Mouse (Mus musculus) ZHBTc4 (cell line): ENCODE results near the gene Ptpdc1.

Source experiments
- DNase-seq: peaks from one replicate; pipeline ENCODE4 v3.0.0-alpha.2; 2011; ENCODE audit warnings: low read depth, low spot score

Ptpdc1 gene

DNA sequence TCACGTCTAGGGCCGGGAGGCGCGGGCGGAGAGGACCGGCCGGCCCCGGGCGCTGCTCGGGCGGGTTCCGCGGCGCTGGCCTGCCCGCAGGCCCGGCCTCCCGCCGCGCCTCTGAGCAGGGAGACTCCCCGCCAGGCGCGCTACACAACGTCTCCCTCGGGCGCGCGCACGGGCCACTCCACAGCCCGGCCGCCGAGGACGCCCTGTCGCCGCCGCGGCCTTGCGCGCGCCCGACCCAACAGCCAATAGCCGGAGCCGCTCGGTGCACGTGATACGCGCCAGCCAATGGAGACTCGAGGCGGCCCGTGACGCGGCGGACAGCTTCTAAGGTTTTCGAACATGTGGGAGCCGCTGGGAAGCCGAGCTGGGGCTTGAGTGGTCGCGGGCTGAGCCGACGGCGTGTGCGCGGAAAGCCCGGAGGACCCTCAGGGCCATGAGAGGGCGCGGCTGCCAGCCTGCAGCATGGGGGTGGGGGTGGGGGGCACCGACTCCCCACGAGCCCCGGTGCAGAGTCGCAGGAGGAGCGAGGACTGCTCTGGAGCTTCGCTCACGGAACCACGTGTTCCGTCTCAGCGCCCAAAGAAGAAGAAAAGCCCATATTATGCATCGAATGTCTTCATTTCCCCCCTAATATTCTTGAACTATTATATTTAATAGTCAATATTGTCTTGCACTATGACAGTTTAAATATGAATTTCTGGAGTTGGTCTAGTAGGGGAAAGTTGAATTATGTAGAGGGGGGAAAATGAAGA, at the start of gene Ptpdc1:
Ptpdc1 (minus strand) TSS at position 232 of the 752 bp plus-strand sequence.
- DNase-seq = peak; percentile 97

DNA sequence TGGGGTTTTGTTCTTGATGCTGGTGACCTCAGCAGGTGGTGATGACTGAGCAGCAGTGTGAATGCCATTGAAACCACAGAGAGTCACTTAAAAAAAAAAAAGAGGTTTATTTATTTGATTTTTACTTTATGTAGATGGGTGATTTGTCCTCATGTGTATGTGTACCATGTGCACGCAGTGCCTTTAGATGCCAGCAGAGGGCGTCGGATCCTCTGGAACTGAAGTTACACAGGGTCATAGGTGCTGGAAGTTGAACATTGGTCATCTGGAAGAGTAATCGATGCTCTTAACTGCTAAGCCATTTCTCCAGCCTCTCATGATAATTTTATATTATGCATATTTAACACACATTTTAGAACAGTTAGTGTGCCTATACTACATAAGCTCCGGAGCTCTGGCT, 49.1 kb upstream of the Ptpdc1 start:
- peak; percentile 59 for DNase-seq

DNA sequence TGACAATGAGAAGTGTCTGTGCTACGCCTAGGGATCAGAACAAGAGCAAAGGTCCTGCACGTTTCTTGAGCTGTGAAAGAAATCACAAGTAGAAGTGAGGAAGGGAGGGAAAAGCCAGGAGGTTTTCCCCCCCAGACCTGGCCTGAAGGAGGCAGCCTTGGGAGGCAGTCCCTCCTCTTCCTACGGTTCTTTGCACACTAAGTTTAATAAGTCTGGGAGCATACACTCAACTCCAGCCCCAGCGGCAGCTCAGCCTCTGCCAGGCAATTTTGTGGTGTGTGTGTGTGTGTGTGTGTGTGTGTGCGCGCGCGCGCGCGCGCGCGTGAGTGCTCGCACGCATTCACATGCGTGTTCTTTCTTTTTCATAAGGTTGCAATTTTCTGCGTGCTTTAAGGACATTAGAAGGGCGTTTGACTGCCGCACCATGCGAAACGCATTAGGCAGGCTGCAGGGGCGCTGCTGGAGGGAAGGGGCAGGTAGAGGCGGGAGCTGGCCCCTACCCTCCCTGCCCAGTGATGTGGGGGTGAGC, 46.9 kb upstream of the Ptpdc1 start:
- no peak for DNase-seq

DNA sequence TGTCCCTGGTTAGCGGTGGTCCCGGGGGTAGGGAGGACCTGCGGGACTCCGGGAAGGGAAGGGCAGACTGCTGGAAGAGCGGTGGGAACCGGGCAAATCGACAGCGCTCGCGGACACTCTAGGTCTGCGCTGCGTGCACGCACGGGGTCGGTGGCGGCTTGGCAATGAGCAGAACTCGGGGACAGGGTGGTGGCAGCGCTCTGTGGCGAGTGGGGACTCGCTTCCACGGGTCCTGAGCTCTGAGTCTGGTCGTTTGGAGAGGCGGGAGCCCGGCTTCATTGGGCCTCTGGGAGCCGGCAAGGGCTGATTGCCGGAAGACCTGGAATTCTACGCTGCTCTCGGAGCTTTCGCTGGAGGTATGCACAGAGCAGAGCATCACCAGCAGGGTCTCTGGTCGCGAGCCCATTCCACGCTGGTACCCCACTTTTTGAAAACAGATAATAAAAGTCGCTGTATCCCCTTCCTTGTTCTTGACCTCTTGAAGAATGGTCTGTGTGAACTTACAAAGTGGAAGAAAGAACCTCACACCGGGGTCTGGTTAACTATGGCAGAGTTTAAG, 43.6 kb upstream of the Ptpdc1 start:
- peak; percentile 37 for DNase-seq

DNA sequence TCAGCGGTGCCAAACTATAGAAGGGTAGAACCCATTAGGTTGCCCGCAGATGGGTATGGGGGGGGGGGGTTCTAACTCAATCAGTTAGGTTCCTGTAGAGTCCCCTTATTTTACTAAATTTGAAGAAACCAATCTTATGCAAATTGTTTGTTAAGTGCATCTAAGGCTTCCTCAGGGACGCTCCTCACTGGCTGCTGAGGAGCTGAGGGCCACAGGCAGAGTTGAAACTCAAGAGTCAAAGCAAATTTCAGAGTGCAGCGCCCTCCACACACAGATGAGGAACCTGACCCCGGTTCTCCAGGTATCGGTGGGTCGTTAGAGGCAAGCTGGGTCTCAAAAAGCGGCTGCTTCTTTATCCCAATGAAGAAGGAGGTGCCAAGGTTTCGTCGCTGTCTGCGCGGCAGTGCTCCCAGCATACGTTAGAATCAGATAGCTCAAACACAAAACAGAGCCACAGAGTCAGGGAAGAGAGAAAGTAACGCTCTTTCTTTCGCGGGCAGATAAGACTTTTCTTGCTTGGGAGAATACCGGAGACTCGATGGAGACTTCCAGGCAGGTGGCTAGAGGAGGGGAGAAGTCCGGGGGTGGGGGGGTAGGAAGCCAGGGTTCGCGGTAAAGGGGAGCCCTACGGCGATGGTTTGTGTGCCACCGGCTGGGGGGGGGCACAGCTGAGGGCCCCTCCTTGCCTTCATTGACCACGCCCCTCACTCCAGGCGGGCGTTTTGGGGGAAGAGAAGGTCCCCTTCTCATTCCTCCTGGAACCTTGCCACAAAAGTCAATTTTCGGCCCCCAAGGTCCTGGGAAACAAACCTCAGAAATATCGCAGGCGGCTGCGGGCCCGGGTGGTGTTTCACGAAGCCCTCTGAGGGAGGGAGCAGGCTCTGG, 42.9 kb upstream of the Ptpdc1 start:
- peak; percentile 40 for DNase-seq

DNA sequence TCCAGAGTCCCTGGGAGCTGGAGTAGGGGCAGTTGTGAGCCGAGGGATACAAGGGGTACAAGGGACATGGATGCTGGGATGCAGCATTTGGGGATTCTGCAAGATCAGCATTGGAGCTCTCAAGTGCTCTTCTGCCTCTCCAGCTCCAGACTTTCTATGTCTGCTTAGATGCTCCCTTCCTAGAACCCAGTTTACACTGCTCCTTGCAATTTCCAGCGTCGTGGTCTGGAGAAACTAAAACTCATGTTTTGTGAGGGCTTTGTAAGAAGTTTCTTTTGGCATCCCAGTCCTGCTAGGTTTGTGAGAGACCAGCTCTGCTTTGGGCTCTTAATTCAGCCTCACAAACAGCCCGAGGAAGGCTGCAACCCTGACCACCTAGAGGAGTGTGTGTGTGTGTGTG, 42.0 kb upstream of the Ptpdc1 start:
- DNase-seq = no peak

DNA sequence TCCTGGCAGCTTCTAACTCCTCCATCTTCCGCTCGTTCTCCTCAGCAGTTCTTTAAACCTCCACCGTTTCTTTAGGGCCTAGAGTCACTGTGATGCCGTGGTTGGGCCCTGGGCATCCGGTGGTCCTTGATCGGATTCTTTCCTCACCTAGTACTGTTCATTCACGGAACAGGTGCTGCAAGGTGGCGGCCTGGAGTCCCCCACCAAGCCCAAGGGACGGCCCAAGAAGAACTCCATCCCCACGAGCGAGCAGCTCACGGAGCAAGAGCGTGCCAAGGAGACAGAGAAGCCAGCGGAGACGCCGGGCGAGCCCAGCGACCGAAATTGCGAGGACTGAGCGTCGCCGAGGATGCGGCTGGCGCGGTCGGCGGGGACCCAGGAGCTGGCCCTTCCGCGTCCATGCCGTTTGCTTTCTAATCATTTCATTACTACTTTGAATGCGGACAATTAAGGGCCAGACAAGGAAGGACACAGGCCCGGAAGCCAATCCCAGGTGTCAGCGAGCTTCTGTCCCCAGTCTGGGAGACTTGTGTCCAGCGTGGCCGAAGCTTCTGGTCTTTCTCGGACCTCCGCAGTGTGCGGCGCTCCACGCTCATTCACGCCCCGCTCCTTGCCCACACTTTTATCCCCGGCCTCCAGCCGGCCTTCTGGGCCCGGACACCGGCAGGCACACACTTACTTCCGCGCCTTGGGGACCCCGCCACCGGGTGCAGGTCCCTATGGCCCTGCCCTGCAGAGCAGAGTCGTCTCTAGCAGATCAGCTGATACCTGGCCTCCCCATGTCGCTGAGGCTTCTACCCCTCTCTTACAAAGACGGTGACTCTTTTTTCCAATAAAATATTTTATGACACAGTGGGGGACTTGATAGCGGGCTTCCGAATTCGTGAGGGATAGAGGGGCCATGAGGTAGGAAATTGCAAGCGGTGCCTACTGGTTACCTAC, 40.5 kb upstream of the Ptpdc1 start:
- DNase-seq = peak; percentile 36

DNA sequence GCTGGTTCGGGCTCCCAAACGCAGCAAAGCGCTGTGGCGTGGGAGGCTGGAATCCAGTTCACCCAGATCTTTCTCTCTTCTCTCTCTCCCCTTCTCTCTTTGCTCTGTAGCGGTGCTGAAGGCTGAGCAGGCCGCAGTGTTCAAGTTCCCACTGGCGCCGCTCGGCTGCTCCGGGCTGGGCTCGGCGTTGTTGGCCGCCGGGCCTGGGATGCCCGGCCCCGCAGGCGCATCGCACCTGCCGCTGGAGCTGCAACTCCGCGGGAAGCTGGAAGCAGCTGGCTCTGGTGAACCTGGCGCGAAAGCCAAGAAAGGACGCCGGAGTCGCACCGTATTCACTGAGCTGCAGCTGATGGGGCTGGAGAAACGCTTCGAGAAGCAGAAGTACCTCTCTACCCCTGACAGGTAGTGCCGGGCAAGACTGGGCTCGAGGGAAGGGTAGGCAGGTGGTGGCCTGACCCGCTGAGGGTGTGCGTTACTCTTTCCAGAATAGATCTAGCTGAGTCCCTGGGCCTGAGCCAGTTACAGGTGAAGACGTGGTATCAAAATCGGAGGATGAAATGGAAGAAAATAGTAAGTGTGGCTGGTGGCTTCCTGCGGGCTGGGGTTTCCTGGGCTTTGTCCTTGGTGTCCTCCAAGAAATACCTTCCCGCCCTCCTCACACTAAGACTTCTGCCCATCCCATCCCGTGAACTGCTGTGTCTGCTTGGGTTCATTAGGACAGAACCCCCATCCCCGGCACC, 39.6 kb upstream of the Ptpdc1 start:
- DNase-seq = peak; percentile 67

DNA sequence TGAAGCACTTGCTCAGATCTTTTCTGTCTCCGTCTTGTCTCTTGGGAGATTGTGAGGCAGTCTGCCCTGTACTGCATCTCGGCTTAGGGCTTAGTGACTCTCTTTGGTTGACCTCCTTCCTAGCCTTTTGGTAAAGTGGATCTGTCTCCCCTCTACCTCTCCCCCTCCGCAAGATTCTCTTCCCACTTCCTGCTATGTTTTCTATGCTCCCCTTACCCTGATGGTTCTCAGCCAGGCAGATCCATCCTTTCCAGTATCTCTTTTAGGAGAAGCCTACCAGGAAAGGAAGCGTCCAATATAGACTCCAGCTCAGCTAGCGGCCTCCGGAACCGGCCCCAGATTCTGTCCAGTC, 38.5 kb upstream of the Ptpdc1 start:
- no peak for DNase-seq

DNA sequence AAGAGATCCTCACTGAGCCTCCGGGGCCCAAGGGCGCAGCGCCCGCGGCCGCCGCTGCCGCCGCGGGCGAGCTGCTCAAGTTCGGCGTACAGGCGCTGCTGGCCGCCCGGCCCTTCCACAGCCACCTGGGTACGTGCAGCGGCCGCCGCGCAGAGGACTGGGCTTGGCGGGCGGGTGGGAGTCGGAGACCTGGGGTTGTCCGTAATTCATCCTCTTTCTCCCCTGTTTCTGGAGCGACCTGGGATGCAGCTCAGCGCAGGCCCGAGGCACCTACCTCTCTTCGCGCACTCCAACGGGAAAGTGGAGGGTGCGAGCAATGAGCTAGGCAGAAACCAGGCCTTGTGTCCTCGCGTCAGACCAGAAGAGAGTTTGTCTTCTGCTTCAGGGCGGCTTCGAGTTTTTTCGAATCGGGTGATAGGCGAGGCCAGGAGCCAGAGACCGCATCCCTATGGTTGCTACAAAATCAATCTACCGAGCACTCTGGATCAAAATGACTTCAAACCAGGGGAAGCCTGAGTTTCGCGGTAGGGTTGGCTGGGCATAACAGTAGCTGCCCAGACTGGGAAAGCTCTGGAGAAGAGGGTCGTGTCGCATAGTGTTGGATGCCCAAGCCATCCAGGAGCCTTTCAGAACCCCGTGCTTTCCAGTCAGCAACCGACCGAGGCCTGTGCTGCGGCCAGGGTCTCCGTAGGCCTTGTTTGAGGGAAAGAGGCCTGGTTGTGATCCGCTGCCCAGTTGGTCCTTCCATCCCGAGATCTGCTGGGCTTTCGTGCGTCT, 37.9 kb upstream of the Ptpdc1 start:
- DNase-seq = peak; percentile 62

DNA sequence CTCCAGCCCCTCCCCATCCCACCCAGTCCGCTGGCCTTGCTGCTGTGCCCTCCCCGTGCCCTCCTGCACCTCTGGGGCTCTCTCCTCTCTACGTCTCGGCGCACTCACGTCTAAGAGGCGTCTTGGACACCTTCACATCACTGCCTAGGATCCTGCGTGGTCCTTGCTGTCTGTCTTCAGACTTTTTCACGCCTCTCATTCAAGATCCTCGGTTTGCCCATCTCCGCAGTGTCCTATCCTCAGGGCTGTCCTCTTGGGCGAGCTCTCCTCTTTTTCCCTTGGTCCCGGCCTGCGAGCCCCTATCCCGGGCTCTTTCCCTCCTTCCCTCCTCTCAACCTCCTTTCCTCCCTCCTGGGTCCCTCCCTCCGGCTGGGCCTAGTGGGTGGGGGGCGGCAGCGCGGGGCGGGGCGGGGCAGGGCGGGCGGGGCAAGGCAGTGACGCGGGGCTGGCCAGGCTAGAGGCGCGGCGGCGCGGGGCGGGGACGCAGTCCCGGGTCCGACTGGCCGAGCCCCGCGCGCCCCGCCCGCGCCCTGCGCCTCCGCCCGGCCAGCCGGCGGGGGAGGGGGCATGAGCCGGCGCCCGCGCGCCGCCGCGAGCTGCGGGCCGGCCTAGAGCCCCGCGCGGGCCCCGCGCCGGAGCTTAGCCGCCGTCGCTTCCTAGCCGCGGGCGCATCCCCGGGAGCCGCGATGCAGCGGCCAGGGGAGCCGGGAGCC, 37.1 kb upstream of the Ptpdc1 start, which contains the start of gene Barx1:
Barx1 (plus strand) TSS at position 568 of the 713 bp plus-strand sequence.
- peak; percentile 43 for DNase-seq

DNA sequence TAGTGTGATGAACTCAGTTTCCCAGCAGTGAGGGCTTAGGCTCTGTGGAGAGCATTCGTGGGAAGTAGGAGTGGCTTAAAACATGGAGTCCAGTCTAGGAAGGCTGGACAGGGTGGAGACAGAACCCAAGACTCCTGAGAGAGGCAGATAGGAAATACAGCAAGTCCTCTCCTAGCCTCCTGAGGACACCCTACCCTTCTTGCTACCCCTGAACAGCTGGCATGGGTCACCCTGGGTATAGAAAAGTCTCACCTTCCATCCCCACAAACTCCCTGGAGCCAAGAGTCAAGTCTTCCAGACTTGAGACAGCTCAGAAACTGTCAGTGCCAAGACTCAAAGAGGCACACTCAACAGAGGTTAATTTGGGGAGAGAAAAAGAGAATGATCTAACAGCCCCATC, 36.1 kb upstream of the Ptpdc1 start:
- DNase-seq = no peak

DNA sequence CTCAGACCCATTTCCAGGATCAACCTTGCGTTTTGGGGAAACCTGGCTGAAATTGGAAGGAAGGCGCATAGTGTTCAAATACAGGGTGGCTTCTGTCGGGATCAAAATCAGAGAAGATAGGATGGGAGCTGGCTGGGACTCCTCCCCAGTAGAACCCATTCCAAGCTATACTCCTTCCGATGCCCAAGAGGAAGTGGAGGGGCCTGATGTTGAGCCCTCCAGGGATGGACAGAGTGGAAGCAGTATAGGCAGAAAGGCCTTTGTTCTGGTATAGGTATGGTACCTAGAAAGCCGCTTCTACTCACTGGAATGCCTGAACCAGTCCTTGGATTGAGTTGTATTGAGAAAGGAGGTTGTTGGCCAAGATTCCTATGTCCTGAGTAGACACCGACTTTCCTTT, 35.3 kb upstream of the Ptpdc1 start:
- no peak for DNase-seq

DNA sequence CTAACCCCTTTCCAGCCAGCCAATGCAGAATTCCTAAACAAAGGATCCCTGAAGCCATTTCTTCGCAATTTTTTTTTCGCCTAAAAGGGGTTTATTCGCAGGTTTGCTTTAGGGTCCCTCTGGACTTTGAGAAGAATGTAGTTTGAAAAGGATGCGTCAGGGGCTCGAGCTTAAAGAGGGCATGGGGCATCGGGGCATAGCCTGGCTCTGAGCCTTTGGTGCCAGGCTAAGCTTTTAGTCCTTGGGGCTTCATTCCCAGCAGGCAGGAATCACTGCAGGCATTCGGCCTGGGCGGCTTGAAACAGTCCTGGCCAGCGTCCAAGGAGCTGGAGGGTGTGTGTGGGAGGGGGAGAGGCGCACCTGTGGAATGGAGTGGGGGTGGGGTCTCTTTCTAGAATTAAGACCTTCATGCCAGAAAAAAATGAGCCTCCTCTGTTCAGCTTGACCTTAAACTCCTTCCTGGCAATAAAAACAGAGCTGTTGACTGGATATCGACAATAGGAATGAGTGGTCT, 34.8 kb upstream of the Ptpdc1 start:
- no peak for DNase-seq

DNA sequence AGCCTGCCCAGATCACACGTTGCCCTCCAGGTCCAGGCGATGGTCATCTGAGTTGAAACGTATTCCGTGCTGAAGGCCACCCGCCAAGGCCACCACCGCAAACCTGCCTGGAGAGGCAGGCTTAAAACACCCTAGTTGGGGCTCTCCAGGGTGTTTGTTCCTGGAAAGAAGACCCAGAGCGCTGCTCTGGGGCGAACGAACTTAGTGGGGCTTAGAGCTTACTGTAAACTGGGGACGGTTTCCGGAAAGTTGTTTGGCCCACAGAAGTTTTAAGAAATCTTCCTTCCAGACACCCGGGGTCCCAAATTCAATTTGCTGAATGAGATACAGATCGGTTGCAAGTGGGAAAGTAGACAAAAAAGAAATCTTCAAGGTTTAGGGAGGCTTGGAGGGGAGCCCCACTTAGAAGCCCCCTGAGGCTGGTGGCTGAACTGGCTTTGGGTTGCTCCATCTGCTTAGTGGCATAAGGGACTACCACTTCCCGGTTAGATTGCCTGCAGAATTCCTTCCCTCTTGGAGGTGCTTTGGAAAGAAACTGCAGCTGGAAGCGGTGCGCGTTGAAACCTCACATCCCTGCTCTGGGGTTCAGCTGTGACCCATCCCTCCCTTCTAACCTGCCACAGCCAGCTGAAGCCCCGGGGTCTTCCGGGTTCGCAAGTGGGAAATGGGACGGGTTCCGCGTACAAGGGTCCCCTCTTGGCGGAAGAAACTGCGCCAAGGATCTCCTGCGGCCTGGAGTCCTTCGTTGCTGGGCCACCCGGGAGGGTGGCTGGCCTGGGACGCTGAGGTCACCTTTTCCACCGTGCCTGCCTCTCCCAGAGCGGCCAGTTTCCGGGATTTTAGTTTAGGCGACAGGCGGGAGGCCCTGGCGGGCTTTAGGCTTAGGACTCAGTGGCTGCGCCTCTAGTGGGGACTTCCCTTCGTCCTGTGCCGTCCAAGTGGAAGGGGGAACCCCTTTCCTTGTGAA, 34.1 kb upstream of the Ptpdc1 start:
- peak; percentile 48 for DNase-seq

DNA sequence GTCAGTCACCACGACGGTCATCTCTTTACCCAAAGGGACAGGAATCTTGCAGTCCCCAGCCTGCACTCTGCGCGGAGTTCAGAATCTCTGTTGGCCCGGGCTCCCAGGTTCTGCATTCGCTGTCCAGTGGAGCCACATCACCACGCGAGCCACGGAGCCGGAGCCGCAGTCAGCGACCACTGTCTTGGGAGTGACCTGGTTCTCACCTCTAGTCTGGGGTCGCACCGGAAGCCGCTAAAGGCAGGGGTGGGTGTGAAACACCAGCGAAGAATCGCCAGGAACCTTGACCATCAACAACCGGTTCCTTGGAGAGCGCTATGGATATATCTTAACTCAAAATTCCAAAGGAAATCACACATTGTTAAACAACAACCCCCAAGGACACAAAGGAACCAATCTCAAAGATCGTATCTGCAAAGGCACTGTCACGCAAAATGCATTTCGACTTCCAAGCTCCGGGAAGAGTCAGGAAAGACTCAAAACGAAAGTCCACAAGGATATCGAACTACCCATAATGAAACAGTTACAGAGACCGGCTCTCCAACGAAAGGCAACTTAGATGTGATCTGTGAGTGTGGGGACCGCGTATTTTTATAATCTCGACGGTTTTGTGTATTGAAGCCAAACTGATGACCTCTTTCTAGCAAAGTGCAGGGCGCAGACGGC, 33.3 kb upstream of the Ptpdc1 start:
- DNase-seq = no peak

DNA sequence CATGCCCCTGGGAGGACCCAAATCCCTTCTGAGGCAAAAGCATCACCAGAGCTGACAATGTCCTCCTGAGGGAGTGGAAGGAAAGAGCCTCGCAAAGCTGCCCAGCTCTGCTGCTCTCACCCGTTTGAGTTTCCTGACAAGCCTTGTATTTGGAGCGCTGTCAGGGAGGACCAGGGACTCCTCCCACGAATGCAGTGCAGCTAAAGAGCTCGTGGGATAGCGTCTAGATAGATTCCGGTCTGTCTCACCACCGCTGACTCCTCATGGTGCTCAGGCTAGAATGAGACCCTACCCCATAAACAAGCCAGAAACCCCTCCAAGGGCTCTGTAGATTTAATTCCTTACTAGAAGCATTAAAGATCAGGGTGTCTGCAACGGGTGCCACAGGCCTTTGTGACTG, 32.3 kb upstream of the Ptpdc1 start:
- no peak for DNase-seq
